Mouse (Mus musculus) adrenal gland, postnatal 36 days (tissue): ENCODE results near the gene Immp2l. TPM values are rescaled to one million over a fixed set of nuclear protein-coding genes. Genes with fewer than 3 reads are reported as not detected.

Experiments used
- DNase-seq, 2 experiments: peaks; one replicate each; pipeline ENCODE4 v3.0.0; 2021; ENCODE audit warnings: mixed read lengths in 1 of 2
- total RNA-seq, 2 experiments: library from RNA; stranded (reverse); gene quantifications; 2 replicates each; pipeline ENCODE4 v1.2.3; 2021

Gene Immp2l
- total RNA-seq, 2 experiments from 2014 or later: 20.0 to 20.3 TPM

DNA sequence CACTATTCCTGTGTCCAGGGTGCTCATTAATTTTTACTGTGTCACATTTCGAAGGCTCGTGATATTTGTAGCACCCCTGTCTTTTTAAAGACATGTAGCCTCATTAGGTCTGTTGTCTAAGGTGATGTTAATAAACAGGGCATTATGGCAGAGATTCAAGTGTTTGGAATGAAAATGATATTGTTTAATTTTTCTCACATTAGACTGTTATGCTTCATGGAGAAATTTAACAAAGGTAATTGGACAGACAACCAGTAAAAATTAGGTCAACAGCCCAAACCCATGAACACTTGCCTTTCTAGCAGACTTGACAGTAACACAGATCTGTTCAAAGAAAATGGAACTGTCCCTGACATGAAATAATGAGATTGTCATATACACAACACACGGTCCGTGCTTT lies 292.5 kb downstream of the Immp2l start:
- DNase-seq: no peak

DNA sequence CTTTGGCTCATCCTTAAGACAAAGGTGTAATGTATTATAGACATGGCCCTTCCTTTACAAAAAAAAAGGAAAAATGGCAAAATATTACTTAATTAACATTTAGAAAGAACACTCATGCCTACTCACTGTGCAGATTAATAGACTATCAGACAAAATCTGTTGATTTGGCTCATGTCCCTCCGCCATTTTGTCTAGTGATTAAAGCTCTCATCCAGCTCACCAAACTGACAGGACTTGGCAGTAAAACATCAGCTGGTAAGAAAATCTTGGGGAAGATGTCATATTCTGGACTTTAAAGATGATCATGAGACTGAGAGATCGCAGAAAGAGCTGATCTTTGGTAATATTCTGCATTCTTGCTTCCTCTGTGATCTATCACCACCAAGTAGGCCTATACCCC lies 293.5 kb downstream of the Immp2l start:
- DNase-seq: no peak

DNA sequence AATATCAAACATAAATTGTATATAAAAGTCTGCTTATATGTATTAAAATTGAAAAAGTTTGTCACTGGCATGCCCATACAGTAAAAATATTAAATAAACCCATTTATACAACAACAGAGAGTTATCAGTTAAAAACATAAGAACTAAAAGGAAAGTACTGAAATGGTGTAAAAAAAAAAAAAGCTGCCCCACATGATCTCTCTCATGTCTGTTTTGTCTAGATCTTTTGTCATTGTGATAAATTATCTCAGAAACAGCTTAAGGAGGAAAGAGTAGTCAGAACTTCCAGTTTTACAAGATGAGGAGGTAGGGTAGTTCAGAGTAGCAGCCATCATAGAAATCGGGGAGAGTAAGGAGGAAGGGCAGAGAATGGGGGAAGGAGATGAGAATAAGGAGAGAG lies 298.1 kb downstream of the Immp2l start:
- no peak for DNase-seq

- DNase-seq: no peak
Measured at GRCm38 (mm10) chr12:41324418-41324817, 300.5 kb downstream of the Immp2l start.

- no peak for DNase-seq
Measured at GRCm38 (mm10) chr12:41325756-41326155, 301.9 kb downstream of the Immp2l start.

GRCm38 (mm10) chr12:41330988-41331671 lies 307.2 kb downstream of the Immp2l start:
- DNase-seq: no peak

DNA sequence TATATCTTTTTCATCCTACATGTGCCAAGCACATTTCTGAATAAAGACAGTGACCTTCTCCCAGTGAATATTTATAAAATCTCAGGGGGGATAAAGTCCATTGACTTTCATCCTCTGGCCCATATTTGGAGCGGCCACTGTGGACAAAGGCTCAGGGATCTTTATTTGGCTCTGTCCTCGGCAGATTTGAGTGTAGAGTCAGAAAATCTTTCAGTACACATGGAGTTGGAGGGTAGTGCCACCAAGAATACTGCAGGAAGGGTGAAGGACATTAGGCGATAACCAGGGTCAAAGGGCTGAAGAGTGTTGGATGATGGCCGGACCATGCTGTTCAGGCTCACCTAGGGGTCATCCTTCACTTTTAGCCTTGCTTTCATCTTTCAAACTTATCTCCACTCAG lies 321.7 kb downstream of the Immp2l start:
- DNase-seq: no peak

GRCm38 (mm10) chr12:41347494-41347893 lies 323.6 kb downstream of the Immp2l start:
- no peak for DNase-seq

GRCm38 (mm10) chr12:41349386-41349785 lies 325.5 kb downstream of the Immp2l start:
- no peak for DNase-seq

- DNase-seq: no peak
Measured at GRCm38 (mm10) chr12:41349814-41350213, 325.9 kb downstream of the Immp2l start.

- DNase-seq: no peak
Measured at GRCm38 (mm10) chr12:41351275-41351674, 327.4 kb downstream of the Immp2l start.

DNA sequence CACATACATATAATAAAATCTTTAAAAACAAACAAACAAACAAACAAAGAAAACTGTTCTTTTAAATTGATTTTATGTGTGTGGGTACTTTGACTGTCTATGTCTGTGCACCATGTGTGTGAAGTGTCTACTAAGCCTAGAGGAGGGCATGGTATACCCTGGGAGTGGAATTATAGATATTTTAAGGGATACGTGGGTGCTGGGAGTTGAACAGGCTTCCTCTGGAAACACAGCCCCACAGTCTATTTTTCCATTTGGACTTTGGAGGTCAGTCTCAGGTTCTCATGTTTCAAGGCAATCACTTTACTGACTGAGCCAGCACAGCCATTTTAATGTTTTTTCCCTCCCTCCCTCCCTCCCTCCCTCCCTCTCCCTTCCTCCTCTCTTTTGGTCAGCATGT lies 331.0 kb downstream of the Immp2l start:
- no peak for DNase-seq

DNA sequence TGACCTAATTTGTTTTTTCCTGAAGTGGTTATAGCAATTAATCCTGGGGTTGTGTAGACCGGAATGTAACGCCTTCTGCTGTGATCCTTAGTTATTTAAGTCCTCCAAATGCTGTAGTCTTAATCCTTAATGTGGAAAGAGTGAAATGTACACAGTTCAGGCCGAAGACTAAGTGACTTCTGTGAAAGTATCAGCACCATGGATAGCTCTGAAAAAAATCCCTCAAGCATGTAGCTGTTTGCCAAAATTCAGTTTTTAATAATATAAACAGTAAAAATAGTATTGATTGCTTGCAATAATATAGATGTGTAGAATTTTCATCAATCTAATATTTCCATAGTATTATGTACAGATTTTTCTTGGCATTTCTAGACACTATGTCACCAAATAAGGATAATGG lies 332.1 kb downstream of the Immp2l start:
- DNase-seq: no peak

- no peak for DNase-seq
Measured at GRCm38 (mm10) chr12:41386685-41387084, 362.8 kb downstream of the Immp2l start.

DNA sequence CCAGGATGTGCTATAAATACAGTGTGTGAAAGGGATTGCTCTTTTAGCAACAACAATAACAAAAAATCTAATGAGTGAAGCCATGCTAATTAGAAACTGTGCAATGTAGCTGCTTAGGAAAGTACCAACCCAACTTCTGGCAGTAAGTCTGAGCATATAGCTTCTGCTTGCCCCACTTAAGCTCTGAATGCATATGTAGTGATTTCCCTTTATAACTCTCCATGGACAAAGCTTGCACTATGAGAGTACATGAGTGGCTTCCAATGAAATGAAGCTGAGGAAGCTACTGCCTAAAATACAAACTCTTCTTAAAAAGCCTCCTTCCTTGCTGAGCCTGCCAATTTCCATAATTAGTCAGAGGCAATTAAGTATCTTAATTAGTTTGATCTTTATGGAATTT lies 370.3 kb downstream of the Immp2l start:
- DNase-seq: no peak

- DNase-seq: no peak
Measured at GRCm38 (mm10) chr12:41401136-41401535, 377.2 kb downstream of the Immp2l start.

- DNase-seq: no peak
Measured at GRCm38 (mm10) chr12:41401923-41402322, 378.0 kb downstream of the Immp2l start.

GRCm38 (mm10) chr12:41409431-41409830 lies 385.5 kb downstream of the Immp2l start:
- no peak for DNase-seq

- no peak for DNase-seq
Measured at GRCm38 (mm10) chr12:41416635-41417034, 392.7 kb downstream of the Immp2l start.

- no peak for DNase-seq
Measured at GRCm38 (mm10) chr12:41417099-41417498, 393.2 kb downstream of the Immp2l start.

- DNase-seq: no peak
Measured at GRCm38 (mm10) chr12:41417961-41418360, 394.1 kb downstream of the Immp2l start.

- no peak for DNase-seq
Measured at GRCm38 (mm10) chr12:41425101-41425679, 401.3 kb downstream of the Immp2l start.

GRCm38 (mm10) chr12:41427464-41427863 lies 403.6 kb downstream of the Immp2l start:
- DNase-seq: no peak

- no peak for DNase-seq
Measured at GRCm38 (mm10) chr12:41428806-41429205, 404.9 kb downstream of the Immp2l start.
